Mouse (Mus musculus) granulocyte monocyte progenitor cell, adult 5-6 weeks (primary cell): ENCODE measurements at regions not wholly inside any gene's neighbourhood (a gene's known extent, or its start where the extent isn't known, plus 50 kb on each side); places are given as distances from the start of the nearest gene placed in this dataset.

Source experiments
- ATAC-seq: replicated peaks from 2 replicates; pipeline ENCODE4 v1.8.0; 2016; ENCODE audit warnings: mild to moderate bottlenecking, moderate TSS enrichment, inconsistent platforms; ENCODE audit not compliant: poor library complexity, severe bottlenecking

- ATAC-seq, result no peak
Observed at GRCm38 (mm10) chr9:115477556-115478220, 167.5 kb upstream of the Stt3b start.

- peak; percentile 50 for ATAC-seq
Observed at GRCm38 (mm10) chr9:115478946-115479345, 168.7 kb upstream of the Stt3b start.

- ATAC-seq, result no peak
Observed at GRCm38 (mm10) chr9:115481176-115481575, 171.0 kb upstream of the Stt3b start.

GRCm38 (mm10) chr9:115483024-115483423 lies 172.8 kb upstream of the Stt3b start:
- no peak for ATAC-seq

- ATAC-seq, result no peak
Observed at GRCm38 (mm10) chr9:115483721-115484120, 173.5 kb upstream of the Stt3b start.

- ATAC-seq, result no peak
Observed at GRCm38 (mm10) chr9:115484408-115484807, 174.2 kb upstream of the Stt3b start.

- peak; percentile 74 for ATAC-seq
Observed at GRCm38 (mm10) chr9:115485219-115485618, 175.0 kb upstream of the Stt3b start.

- ATAC-seq, result 0 out of 2 replicates have a peak, but pooled peaks have one; percentile 31
Observed at GRCm38 (mm10) chr9:115487175-115487760, 177.0 kb upstream of the Stt3b start.

GRCm38 (mm10) chr9:115488913-115489809 lies 178.9 kb upstream of the Stt3b start:
- no peak for ATAC-seq

GRCm38 (mm10) chr9:115492431-115493171 lies 182.4 kb upstream of the Stt3b start:
- peak; percentile 77 for ATAC-seq

GRCm38 (mm10) chr9:115493765-115494164 lies 183.5 kb upstream of the Stt3b start:
- ATAC-seq, result no peak

- no peak for ATAC-seq
Observed at GRCm38 (mm10) chr9:115499536-115499935, 189.3 kb upstream of the Stt3b start.

- no peak for ATAC-seq
Observed at GRCm38 (mm10) chr9:115504789-115505188, 194.6 kb upstream of the Stt3b start.

- ATAC-seq, result no peak
Observed at GRCm38 (mm10) chr9:115507131-115507689, 197.0 kb upstream of the Stt3b start.

GRCm38 (mm10) chr9:115512835-115513629 lies 202.8 kb upstream of the Stt3b start:
- ATAC-seq, result peak; percentile 42; the same call in 1 of the 2 replicates

- ATAC-seq, result no peak
Observed at GRCm38 (mm10) chr9:115517903-115518302, 207.7 kb upstream of the Stt3b start.

- ATAC-seq, result no peak
Observed at GRCm38 (mm10) chr9:115524161-115524560, 213.9 kb upstream of the Stt3b start.

- no peak for ATAC-seq
Observed at GRCm38 (mm10) chr9:115524591-115524990, 214.4 kb upstream of the Stt3b start.

GRCm38 (mm10) chr9:115526322-115526721 lies 216.1 kb upstream of the Stt3b start:
- ATAC-seq, result no peak
